Mouse (Mus musculus) myocyte (in vitro differentiated cells): Measurements from ENCODE around the gene Obp2a.

Source experiments
- CEBPB ChIP-seq: IDR thresholded peaks from 2 replicates; pipeline ENCODE4 v1.6.1; 2011; ENCODE audit warnings: mild to moderate bottlenecking, moderate library complexity; ENCODE audit not compliant: poor library complexity, insufficient read depth, severe bottlenecking
- E2F4 ChIP-seq: IDR thresholded peaks from one replicate; pipeline ENCODE4 v1.6.1; 2011; ENCODE audit warnings: mild to moderate bottlenecking, control low read depth, moderate library complexity; ENCODE audit not compliant: insufficient read depth
- MAX ChIP-seq: IDR thresholded peaks from one replicate; pipeline ENCODE4 v1.6.1; 2011; ENCODE audit warnings: low read depth, mild to moderate bottlenecking, control low read depth
- MYOG ChIP-seq, 3 experiments: IDR thresholded peaks; one replicate each; pipeline ENCODE4 v1.6.1; 2011; ENCODE audit warnings: control low read depth in 2 of 3, low read depth in 2 of 3, mild to moderate bottlenecking in 2 of 3; ENCODE audit not compliant: insufficient read length in 2 of 3, control insufficient read depth in 1 of 3, insufficient read depth in 1 of 3
- POLR2A ChIP-seq: IDR thresholded peaks from one replicate; pipeline ENCODE4 v1.6.1; 2011; ENCODE audit warnings: low read depth, mild to moderate bottlenecking, control low read depth, moderate library complexity; ENCODE audit not compliant: insufficient read length
- POLR2AphosphoS2 ChIP-seq: IDR thresholded peaks from one replicate; pipeline ENCODE4 v1.6.1; 2011; ENCODE audit warnings: low read depth, control low read depth; ENCODE audit not compliant: insufficient read length
- REST ChIP-seq: IDR thresholded peaks from one replicate; pipeline ENCODE4 v1.6.1; 2011; ENCODE audit warnings: mild to moderate bottlenecking, control low read depth, moderate library complexity; ENCODE audit not compliant: insufficient read depth, insufficient read length
- SRF ChIP-seq: IDR thresholded peaks from one replicate; pipeline ENCODE4 v1.6.1; 2011; ENCODE audit warnings: low read depth; ENCODE audit not compliant: control insufficient read depth, insufficient read length
- TCF12 ChIP-seq: IDR thresholded peaks from one replicate; pipeline ENCODE4 v1.6.1; 2011; ENCODE audit warnings: mild to moderate bottlenecking, control low read depth; ENCODE audit not compliant: poor library complexity, insufficient read depth, severe bottlenecking
- TCF3 ChIP-seq: IDR thresholded peaks from one replicate; pipeline ENCODE4 v1.6.1; 2011; ENCODE audit warnings: low read depth, control low read depth; ENCODE audit not compliant: insufficient read length
- USF1 ChIP-seq: IDR thresholded peaks from one replicate; pipeline ENCODE4 v1.6.1; 2011; ENCODE audit warnings: low read depth, mild to moderate bottlenecking, control low read depth, moderate library complexity

DNA sequence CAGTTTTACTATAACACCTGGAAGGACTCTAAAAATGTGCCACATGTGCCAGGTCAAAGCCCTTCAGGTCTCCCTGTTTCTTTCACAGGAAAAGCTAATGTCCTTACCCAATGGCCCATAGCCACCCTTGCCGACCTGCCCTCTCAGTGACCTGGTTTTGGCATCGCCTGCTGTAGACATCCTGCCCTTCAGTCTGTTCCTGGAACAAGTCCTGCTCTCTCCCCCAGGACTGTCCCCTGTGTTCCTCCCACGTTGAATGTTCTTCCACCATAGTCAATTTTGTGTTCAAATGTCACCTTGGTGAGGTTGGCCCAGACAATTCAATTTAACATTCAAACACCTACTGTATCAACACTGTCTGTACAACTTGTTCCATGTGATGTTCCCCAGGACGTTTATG lies 2.9 kb upstream of the Obp2a start:
- TF ChIP-seq POLR2A (no peak), REST (no peak), TCF12 (no peak), USF1 (no peak), MYOG (IDR thresholded peaks at IDR 0.05; ENCODE audit: control insufficient read depth in 1 of 3, insufficient read depth in 1 of 3, insufficient read length in 2 of 3, low read depth in 2 of 3) (no peak), MAX (no peak), E2F4 (no peak), POLR2AphosphoS2 (no peak), CEBPB (no peak), TCF3 (no peak), SRF (no peak)
